Mouse (Mus musculus) brown adipose tissue, adult 24 weeks (tissue): ENCODE results near the gene Cpsf3. TPM values are rescaled to one million over a fixed set of nuclear protein-coding genes. Genes with fewer than 3 reads are reported as not detected.

Experiments used
- H3K27ac ChIP-seq: fragments of 200-500 bp; replicated peaks from 2 replicates; pipeline ENCODE4 v1.5.1; 2012; ENCODE audit warnings: low read depth, mild to moderate bottlenecking, low read length
- H3K4me1 ChIP-seq: fragments of 200-500 bp; 2 replicates; pipeline ENCODE4 v1.6.1; 2012; ENCODE audit warnings: low read length, mixed read lengths; ENCODE audit not compliant: control insufficient read depth, insufficient read depth, insufficient read length
- H3K4me3 ChIP-seq: fragments of 200-500 bp; 2 replicates; pipeline ENCODE4 v1.5.1; 2012; ENCODE audit warnings: low read depth, mild to moderate bottlenecking, low read length, moderate library complexity; ENCODE audit not compliant: insufficient read depth
- polyA plus RNA-seq: library from polyadenylated mRNA; stranded (reverse); fragments of >200 nt; gene quantifications from 2 replicates; pipeline ENCODE4 v1.2.4, GENCODE M21; 2012; ENCODE audit not compliant: missing spikeins, insufficient read depth, insufficient read length

Cpsf3 gene
- polyA plus RNA-seq, 1 experiment: 28.3 TPM

- H3K4me3 ChIP-seq: no peak overlapping the region
- no peak overlapping the region for H3K27ac ChIP-seq
- H3K4me1 ChIP-seq: no peaks in the 10 kb centered on the region
Measured at GRCm38 (mm10) chr12:21337171-21337570, 52.0 kb downstream of the Cpsf3 start.

GRCm38 (mm10) chr12:21340674-21341073 lies 55.5 kb downstream of the Cpsf3 start:
- no peak overlapping the region for H3K4me3 ChIP-seq
- H3K4me1 ChIP-seq: no peaks in the 10 kb centered on the region
- H3K27ac ChIP-seq: no peak overlapping the region

- Histone ChIP-seq H3K4me3 (no peak overlapping the region), H3K27ac (no peak overlapping the region), H3K4me1 (no peaks in the 10 kb centered on the region)
Measured at GRCm38 (mm10) chr12:21346972-21347371, 61.8 kb downstream of the Cpsf3 start.

GRCm38 (mm10) chr12:21350113-21350876 lies 65.1 kb downstream of the Cpsf3 start:
- no peak overlapping the region for H3K27ac ChIP-seq
- no peaks in the 10 kb centered on the region for H3K4me1 ChIP-seq
- no peak overlapping the region for H3K4me3 ChIP-seq

- Histone ChIP-seq H3K4me3 (no peak overlapping the region), H3K27ac (no peak overlapping the region), H3K4me1 (no peaks in the 10 kb centered on the region)
Measured at GRCm38 (mm10) chr12:21353681-21354080, 68.5 kb downstream of the Cpsf3 start.

GRCm38 (mm10) chr12:21362686-21363085 lies 77.5 kb downstream of the Cpsf3 start:
- Histone ChIP-seq H3K27ac (no peak overlapping the region), H3K4me1 (no peaks in the 10 kb centered on the region), H3K4me3 (no peak overlapping the region)

- no peaks in the 10 kb centered on the region for H3K4me1 ChIP-seq
- no peak overlapping the region for H3K4me3 ChIP-seq
- H3K27ac ChIP-seq: no peak overlapping the region
Measured at GRCm38 (mm10) chr12:21363195-21363594, 78.0 kb downstream of the Cpsf3 start.

Other genes with a start within 250 kb of the Cpsf3 start
- gene Itgb1bp1, start 893 bp downstream of the Cpsf3 start, polyA plus RNA-seq: 47.8 and 56.6 TPM in 2 replicates
- 84.5 and 100 TPM in 2 replicates for gene Iah1, start 31.0 kb downstream of the Cpsf3 start, polyA plus RNA-seq
- gene Adam17, start 88.2 kb downstream of the Cpsf3 start, polyA plus RNA-seq: 14.9 and 15.6 TPM in 2 replicates
- 205 and 216 TPM in 2 replicates for gene Ywhaq, start 132.2 kb downstream of the Cpsf3 start, polyA plus RNA-seq